Mouse (Mus musculus) liver, embryonic 13.5 days (tissue): ENCODE measurements around the gene Tent5d. TPM values are rescaled to one million over a fixed set of nuclear protein-coding genes. Genes with fewer than 3 reads are reported as not detected.

Source experiments
- ATAC-seq: fragments of 200-750 bp; cut with Nextera tagmentation; 2 replicates; pipeline ENCODE4 v1.8.0; 2017; ENCODE audit warnings: low read depth, mild to moderate bottlenecking, moderate number of reproducible peaks, moderate library complexity
- DNase-seq: peaks from one replicate; pipeline ENCODE4 v3.0.0; 2022
- H3K27ac ChIP-seq: fragments of 300-500 bp; sonication (generic); 2 replicates; pipeline ENCODE4 v1.5.1; 2015; ENCODE audit warnings: moderate library complexity, mild to moderate bottlenecking, inconsistent platforms
- H3K27me3 ChIP-seq: fragments of 300-500 bp; sonication (generic); 2 replicates; pipeline ENCODE4 v1.6.1; 2015; ENCODE audit warnings: mild to moderate bottlenecking, inconsistent platforms
- H3K36me3 ChIP-seq: fragments of 300-500 bp; sonication (generic); 2 replicates; pipeline ENCODE4 v1.6.1; 2015; ENCODE audit warnings: mild to moderate bottlenecking, inconsistent platforms
- H3K4me1 ChIP-seq: fragments of 300-500 bp; sonication (generic); replicated peaks from 2 replicates; pipeline ENCODE4 v1.6.1; 2015; ENCODE audit warnings: inconsistent platforms
- H3K4me2 ChIP-seq: fragments of 300-500 bp; sonication (generic); 2 replicates; pipeline ENCODE4 v1.6.1; 2015; ENCODE audit warnings: inconsistent platforms, mild to moderate bottlenecking, moderate library complexity
- H3K4me3 ChIP-seq: fragments of 300-500 bp; sonication (generic); replicated peaks from 2 replicates; pipeline ENCODE4 v1.5.1; 2015; ENCODE audit warnings: mild to moderate bottlenecking, inconsistent platforms
- H3K9ac ChIP-seq: fragments of 300-500 bp; sonication (generic); 2 replicates; pipeline ENCODE4 v1.6.1; 2015; ENCODE audit warnings: mild to moderate bottlenecking, inconsistent platforms
- H3K9me3 ChIP-seq: fragments of 300-500 bp; sonication (generic); replicated peaks from 2 replicates; pipeline ENCODE4 v1.6.1; 2016; ENCODE audit warnings: inconsistent platforms
- WGBS: fragments of 180-500 bp; shearing (Covaris S2); methylation state at CpG from one replicate; pipeline ENCODE4 v1.1.7; 2015; ENCODE audit not compliant: insufficient replicate concordance; 5-methylcytosine and 5-hydroxymethylcytosine counted together
- polyA plus RNA-seq: library from polyadenylated mRNA; unstranded; fragments of >200 nt; fragmentation: Nextera tagmentation; extraction: Ambion mirVana; gene quantifications from 2 replicates; pipeline ENCODE4 v1.2.1, GENCODE M21; 2015

Gene Tent5d
- polyA plus RNA-seq, result 0.05 TPM in 1 of 2 replicates, not detected in the other

- H3K27ac ChIP-seq, result 0 out of 2 replicates have a peak within 1 kb of the TSS, but pooled peaks have one; percentile 18
- no peaks in the 10 kb centered on the region for H3K36me3 ChIP-seq
- DNase-seq (no peak), ATAC-seq (no peak)
- no peak within 1 kb of the TSS for H3K9ac ChIP-seq
- H3K4me1 ChIP-seq, result peaks cover 14% of the 10 kb centered on the region
- WGBS, result 83% methylated on average over 1 of the region's 1 CpGs
- no peak within 1 kb of the TSS for H3K4me2 ChIP-seq
- no peak within 1 kb of the TSS for H3K4me3 ChIP-seq
- H3K27me3 ChIP-seq, result no peaks in the 10 kb centered on the region
- H3K9me3 ChIP-seq, result no peaks in the 10 kb centered on the region
Observed at GRCm38 (mm10) chrX:107792290-107792689, at the start of gene Tent5d. TSS of gene Tent5d (plus strand) at chrX:107792590.

GRCm38 (mm10) chrX:107767896-107768295, 24.5 kb upstream of the Tent5d start:
- no peaks in the 10 kb centered on the region for H3K9me3 ChIP-seq
- no peaks in the 10 kb centered on the region for H3K4me1 ChIP-seq
- no peaks in the 10 kb centered on the region for H3K36me3 ChIP-seq
- no peak overlapping the region for H3K4me2 ChIP-seq
- ATAC-seq (no peak), DNase-seq (no peak)
- H3K27me3 ChIP-seq, result no peaks in the 10 kb centered on the region
- no peak overlapping the region for H3K4me3 ChIP-seq
- H3K9ac ChIP-seq, result no peak overlapping the region
- 12% methylated on average over 3 of the region's 3 CpGs for WGBS
- H3K27ac ChIP-seq, result no peak overlapping the region

GRCm38 (mm10) chrX:107790136-107790535, 2.3 kb upstream of the Tent5d start:
- Histone ChIP-seq H3K9me3 (no peaks in the 10 kb centered on the region), H3K4me2 (no peak overlapping the region), H3K27me3 (no peaks in the 10 kb centered on the region), H3K4me3 (no peak overlapping the region), H3K27ac (no peak overlapping the region), H3K9ac (no peak overlapping the region), H3K4me1 (peaks cover 4% of the 10 kb centered on the region), H3K36me3 (no peaks in the 10 kb centered on the region)
- ATAC-seq, result no peak
- DNase-seq, result no peak
- 93% methylated on average over 1 of the region's 1 CpGs for WGBS

- WGBS, result 16% methylated on average over 8 of the region's 8 CpGs
Observed at GRCm38 (mm10) chrX:107790750-107791493, 1.5 kb upstream of the Tent5d start.

GRCm38 (mm10) chrX:107795785-107796184, 3.4 kb downstream of the Tent5d start:
- Histone ChIP-seq H3K27ac (no peak overlapping the region), H3K9ac (no peak overlapping the region), H3K36me3 (no peaks in the 10 kb centered on the region), H3K27me3 (no peaks in the 10 kb centered on the region), H3K4me1 (peaks cover 22% of the 10 kb centered on the region), H3K4me3 (no peak overlapping the region), H3K9me3 (no peaks in the 10 kb centered on the region), H3K4me2 (no peak overlapping the region)
- ATAC-seq, result no peak
- no peak for DNase-seq
- 35% methylated on average over 1 of the region's 1 CpGs for WGBS

More at GRCm38 (mm10) chrX:107790750-107791493, 1.5 kb upstream of the Tent5d start:
- H3K4me3 ChIP-seq, result no peak overlapping the region
- ATAC-seq, result peak; percentile 76
- no peaks in the 10 kb centered on the region for H3K27me3 ChIP-seq
- no peak overlapping the region for H3K9ac ChIP-seq
- H3K4me1 ChIP-seq, result peaks cover 10% of the 10 kb centered on the region
- H3K9me3 ChIP-seq, result no peaks in the 10 kb centered on the region
- H3K27ac ChIP-seq, result no peak overlapping the region
- no peaks in the 10 kb centered on the region for H3K36me3 ChIP-seq
- no peak overlapping the region for H3K4me2 ChIP-seq
- no peak for DNase-seq

GRCm38 (mm10) chrX:107796919-107797318, 4.5 kb downstream of the Tent5d start:
- ATAC-seq, result peak; percentile 99
- H3K9me3 ChIP-seq, result no peaks in the 10 kb centered on the region
- 16% methylated on average over 2 of the region's 2 CpGs for WGBS

GRCm38 (mm10) chrX:107812120-107812519, 19.7 kb downstream of the Tent5d start:
- H3K27me3 ChIP-seq, result no peaks in the 10 kb centered on the region
- DNase-seq, result no peak
- H3K9ac ChIP-seq, result no peak overlapping the region
- ATAC-seq, result no peak
- no peak overlapping the region for H3K4me3 ChIP-seq
- H3K9me3 ChIP-seq, result no peaks in the 10 kb centered on the region
- no peaks in the 10 kb centered on the region; the same call in 1 of the 2 replicates for H3K4me1 ChIP-seq
- H3K27ac ChIP-seq, result no peak overlapping the region
- no peak overlapping the region for H3K4me2 ChIP-seq
- no peaks in the 10 kb centered on the region for H3K36me3 ChIP-seq

More at GRCm38 (mm10) chrX:107796919-107797318, 4.5 kb downstream of the Tent5d start:
- H3K4me1 ChIP-seq, result peaks cover 18% of the 10 kb centered on the region; the same call in 1 of the 2 replicates
- peak; percentile 15 for DNase-seq
- H3K4me2 ChIP-seq, result 0 out of 2 replicates have a peak overlapping the region, but pooled peaks have one; percentile 21
- no peak overlapping the region for H3K4me3 ChIP-seq
- no peaks in the 10 kb centered on the region for H3K36me3 ChIP-seq
- no peak overlapping the region for H3K27ac ChIP-seq
- no peaks in the 10 kb centered on the region for H3K27me3 ChIP-seq
- no peak overlapping the region for H3K9ac ChIP-seq

GRCm38 (mm10) chrX:107815502-107816217, 23.3 kb downstream of the Tent5d start:
- peak overlapping the region; percentile 70 for H3K4me3 ChIP-seq
- H3K9me3 ChIP-seq, result no peaks in the 10 kb centered on the region
- ATAC-seq, result peak; percentile 68
- peak overlapping the region; percentile 60 for H3K4me2 ChIP-seq
- peak; percentile 13 for DNase-seq
- WGBS, result 16% methylated on average over 32 of the region's 32 CpGs
- H3K27me3 ChIP-seq, result no peaks in the 10 kb centered on the region
- H3K36me3 ChIP-seq, result no peaks in the 10 kb centered on the region
- peak overlapping the region; percentile 47 for H3K27ac ChIP-seq
- H3K9ac ChIP-seq, result peak overlapping the region; percentile 74
- no peaks in the 10 kb centered on the region; the same call in 1 of the 2 replicates for H3K4me1 ChIP-seq

GRCm38 (mm10) chrX:107816218-107816554, 23.8 kb downstream of the Tent5d start, which contains the start of gene 2610002M06Rik:
TSS of gene 2610002M06Rik (minus strand) at chrX:107816334.
- Histone ChIP-seq H3K9ac (peak within 1 kb of the TSS; percentile 74), H3K4me2 (peak within 1 kb of the TSS; percentile 60), H3K36me3 (no peaks in the 10 kb centered on the region), H3K9me3 (no peaks in the 10 kb centered on the region), H3K27ac (peak within 1 kb of the TSS; percentile 47), H3K27me3 (no peaks in the 10 kb centered on the region), H3K4me3 (peak within 1 kb of the TSS; percentile 70), H3K4me1 (no peaks in the 10 kb centered on the region; the same call in 1 of the 2 replicates)
- ATAC-seq (peak; percentile 100), DNase-seq (peak; percentile 77)
- 12% methylated on average over 28 of the region's 28 CpGs for WGBS

- H3K9ac ChIP-seq, result no peak overlapping the region
- H3K4me1 ChIP-seq, result no peaks in the 10 kb centered on the region; the same call in 1 of the 2 replicates
- H3K36me3 ChIP-seq, result no peaks in the 10 kb centered on the region
- WGBS, result 72% methylated on average over 6 of the region's 6 CpGs
- no peaks in the 10 kb centered on the region for H3K27me3 ChIP-seq
- no peaks in the 10 kb centered on the region for H3K9me3 ChIP-seq
- ATAC-seq (no peak), DNase-seq (no peak)
- peak overlapping the region; percentile 70 for H3K4me3 ChIP-seq
- H3K27ac ChIP-seq, result no peak overlapping the region
- peak overlapping the region; percentile 60 for H3K4me2 ChIP-seq
Observed at GRCm38 (mm10) chrX:107816726-107817125, 24.3 kb downstream of the Tent5d start.

- Histone ChIP-seq H3K4me1 (no peaks in the 10 kb centered on the region), H3K27me3 (no peaks in the 10 kb centered on the region), H3K9me3 (no peaks in the 10 kb centered on the region), H3K4me3 (no peak overlapping the region), H3K36me3 (no peaks in the 10 kb centered on the region), H3K9ac (no peak overlapping the region), H3K27ac (no peak overlapping the region), H3K4me2 (no peak overlapping the region)
- ATAC-seq (no peak), DNase-seq (no peak)
- WGBS, result 25% methylated on average over 4 of the region's 4 CpGs
Observed at GRCm38 (mm10) chrX:107858165-107858564, 65.8 kb downstream of the Tent5d start.
